Mouse (Mus musculus) embryonic facial prominence, embryonic 15.5 days (tissue): ENCODE measurements around the gene Spaca3. TPM values are rescaled to one million over a fixed set of nuclear protein-coding genes. Genes with fewer than 3 reads are reported as not detected.

Experiments used
- ATAC-seq: fragments of 200-750 bp; cut with Nextera tagmentation; 2 replicates; pipeline ENCODE4 v1.8.0; 2017; ENCODE audit warnings: low read depth, moderate TSS enrichment; ENCODE audit not compliant: insufficient number of reproducible peaks, low FRiP score, low TSS enrichment
- H3K27ac ChIP-seq: fragments of 300-500 bp; sonication (generic); replicated peaks from 2 replicates; pipeline ENCODE4 v1.5.1; 2015; ENCODE audit warnings: mild to moderate bottlenecking, inconsistent platforms
- H3K27me3 ChIP-seq: fragments of 300-500 bp; sonication (generic); 2 replicates; pipeline ENCODE4 v1.6.1; 2015; ENCODE audit warnings: inconsistent platforms
- H3K36me3 ChIP-seq: fragments of 300-500 bp; sonication (generic); 2 replicates; pipeline ENCODE4 v1.6.1; 2015; ENCODE audit warnings: mild to moderate bottlenecking, inconsistent platforms
- H3K4me1 ChIP-seq: fragments of 300-500 bp; sonication (generic); 2 replicates; pipeline ENCODE4 v1.6.1; 2015; ENCODE audit warnings: inconsistent platforms
- H3K4me2 ChIP-seq: fragments of 300-500 bp; sonication (generic); replicated peaks from 2 replicates; pipeline ENCODE4 v1.6.1; 2015; ENCODE audit warnings: mild to moderate bottlenecking, inconsistent platforms
- H3K4me3 ChIP-seq: fragments of 300-500 bp; sonication (generic); replicated peaks from 2 replicates; pipeline ENCODE4 v1.5.1; 2015; ENCODE audit warnings: mild to moderate bottlenecking, inconsistent platforms
- H3K9ac ChIP-seq: fragments of 300-500 bp; sonication (generic); 2 replicates; pipeline ENCODE4 v1.6.1; 2015; ENCODE audit warnings: inconsistent platforms
- H3K9me3 ChIP-seq: fragments of 300-500 bp; sonication (generic); replicated peaks from 2 replicates; pipeline ENCODE4 v1.6.1; 2016; ENCODE audit warnings: inconsistent platforms
- WGBS: fragments of 180-500 bp; shearing (Covaris S2); methylation state at CpG from one replicate; pipeline ENCODE4 v1.1.7; 2015; 5-methylcytosine and 5-hydroxymethylcytosine counted together
- polyA plus RNA-seq: library from polyadenylated mRNA; unstranded; fragments of >200 nt; fragmentation: Nextera tagmentation; extraction: Ambion mirVana; gene quantifications from 2 replicates; pipeline ENCODE4 v1.2.1, GENCODE M21; 2015

The Spaca3 gene
- polyA plus RNA-seq, 1 experiment from 2014 or later = not detected

DNA sequence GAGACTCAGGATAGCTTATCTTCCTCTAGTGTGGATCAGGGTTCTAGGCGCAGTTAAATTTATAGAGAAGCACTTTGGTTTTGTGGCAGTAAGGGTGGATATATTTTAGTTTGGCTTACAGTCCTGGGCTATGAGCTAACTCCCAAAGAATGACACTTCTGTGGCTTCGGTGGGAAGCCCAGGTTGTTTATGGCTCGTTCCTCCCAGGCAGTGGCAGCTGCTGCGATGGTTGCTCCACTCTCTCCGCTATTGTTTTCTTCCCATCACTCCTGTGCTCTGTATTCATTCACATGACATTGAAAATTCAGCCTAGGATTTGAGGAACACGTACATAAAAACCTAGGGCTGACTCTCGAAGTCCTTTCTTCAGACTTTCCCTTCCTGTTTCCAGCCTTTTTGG is 44.5 kb downstream of the Spaca3 start:
- H3K4me2 ChIP-seq = no peak overlapping the region

DNA sequence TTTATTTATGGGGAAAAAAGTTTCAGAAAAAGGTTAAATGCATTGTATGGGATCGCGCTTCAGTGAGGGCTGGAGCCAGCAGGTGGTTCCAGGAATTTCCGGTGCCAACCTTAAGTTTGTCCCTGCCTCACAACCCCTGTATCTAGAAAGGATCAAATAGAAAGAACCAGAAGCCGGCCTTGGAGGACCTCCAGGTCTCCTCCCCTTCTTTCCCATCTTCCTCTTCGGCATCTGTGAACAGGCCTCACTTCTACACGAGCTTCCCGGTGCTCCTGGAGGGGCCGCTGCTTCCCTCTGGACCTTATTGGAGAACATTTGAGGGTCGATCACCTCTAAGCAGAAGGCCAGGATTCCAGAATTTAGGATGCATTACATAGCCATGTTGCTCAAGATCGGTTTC is 45.3 kb downstream of the Spaca3 start:
- no peak overlapping the region for H3K27ac ChIP-seq

More for the DNA sequence above, 44.5 kb downstream of the Spaca3 start:
- no peaks in the 10 kb centered on the region for H3K9me3 ChIP-seq
- H3K36me3 ChIP-seq = no peaks in the 10 kb centered on the region
- H3K4me3 ChIP-seq = no peak overlapping the region
- no peaks in the 10 kb centered on the region for H3K4me1 ChIP-seq
- H3K27me3 ChIP-seq = no peaks in the 10 kb centered on the region
- no peak overlapping the region for H3K9ac ChIP-seq
- no peak for ATAC-seq
- WGBS = 70% methylated on average over 7 of the region's 7 CpGs
- H3K27ac ChIP-seq = no peak overlapping the region

DNA sequence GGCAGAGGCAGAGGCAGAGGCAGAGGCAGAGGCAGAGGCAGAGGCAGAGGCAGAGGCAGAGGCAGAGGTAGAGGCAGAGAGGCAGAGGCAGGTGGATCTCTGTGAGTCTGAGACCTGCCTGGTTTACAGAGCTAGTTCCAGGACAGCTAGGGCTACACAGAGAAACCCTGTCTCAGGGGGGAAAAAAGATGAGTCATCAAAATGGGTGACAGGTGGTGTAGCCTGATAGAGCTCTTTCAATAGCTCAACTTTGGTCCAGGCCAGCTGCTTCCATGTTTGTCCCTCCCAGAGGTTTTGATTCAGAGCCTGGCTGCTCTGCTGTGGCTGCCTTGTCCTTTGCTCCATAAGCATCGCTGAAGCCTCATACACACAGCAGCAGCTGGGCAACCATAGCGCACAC is 46.4 kb downstream of the Spaca3 start:
- Histone ChIP-seq H3K4me3 (no peak overlapping the region), H3K4me1 (no peaks in the 10 kb centered on the region), H3K4me2 (no peak overlapping the region), H3K9me3 (no peaks in the 10 kb centered on the region), H3K36me3 (no peaks in the 10 kb centered on the region), H3K27ac (no peak overlapping the region), H3K9ac (no peak overlapping the region), H3K27me3 (no peaks in the 10 kb centered on the region)
- no peak; the same call in 1 of the 2 replicates for ATAC-seq
- 88% methylated on average over 2 of the region's 2 CpGs for WGBS

More for the DNA sequence above, 45.3 kb downstream of the Spaca3 start:
- 86% methylated on average over 10 of the region's 10 CpGs for WGBS
- ATAC-seq = no peak
- H3K4me1 ChIP-seq = no peaks in the 10 kb centered on the region
- no peak overlapping the region for H3K9ac ChIP-seq
- no peak overlapping the region for H3K4me3 ChIP-seq
- no peaks in the 10 kb centered on the region for H3K27me3 ChIP-seq
- no peaks in the 10 kb centered on the region for H3K36me3 ChIP-seq
- H3K9me3 ChIP-seq = no peaks in the 10 kb centered on the region
- H3K4me2 ChIP-seq = no peak overlapping the region

DNA sequence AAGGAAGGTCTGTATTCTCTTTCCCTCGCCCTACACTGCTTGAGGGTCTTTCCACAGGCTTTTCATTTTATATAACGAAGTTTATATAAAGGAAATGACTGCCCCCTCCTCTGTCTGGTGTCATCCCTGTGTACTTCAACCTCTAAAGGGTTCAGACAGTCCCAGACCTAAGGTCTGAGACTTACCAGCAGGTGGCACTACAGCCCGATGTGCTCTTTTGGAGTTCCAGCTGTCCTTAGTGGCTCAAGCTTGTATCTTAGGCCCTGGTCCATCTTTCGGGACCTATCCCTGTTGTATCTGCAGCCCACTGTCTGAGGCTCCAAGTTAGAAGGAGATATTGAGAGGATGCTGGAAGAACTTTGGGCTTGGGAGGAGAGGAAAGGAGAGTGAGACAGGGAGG is 48.3 kb downstream of the Spaca3 start:
- WGBS = 30% methylated on average over 4 of the region's 4 CpGs
- Histone ChIP-seq H3K4me3 (no peak overlapping the region), H3K27me3 (no peaks in the 10 kb centered on the region), H3K36me3 (no peaks in the 10 kb centered on the region), H3K4me1 (no peaks in the 10 kb centered on the region), H3K9me3 (no peaks in the 10 kb centered on the region), H3K27ac (no peak overlapping the region), H3K4me2 (no peak overlapping the region), H3K9ac (no peak overlapping the region)
- no peak for ATAC-seq

DNA sequence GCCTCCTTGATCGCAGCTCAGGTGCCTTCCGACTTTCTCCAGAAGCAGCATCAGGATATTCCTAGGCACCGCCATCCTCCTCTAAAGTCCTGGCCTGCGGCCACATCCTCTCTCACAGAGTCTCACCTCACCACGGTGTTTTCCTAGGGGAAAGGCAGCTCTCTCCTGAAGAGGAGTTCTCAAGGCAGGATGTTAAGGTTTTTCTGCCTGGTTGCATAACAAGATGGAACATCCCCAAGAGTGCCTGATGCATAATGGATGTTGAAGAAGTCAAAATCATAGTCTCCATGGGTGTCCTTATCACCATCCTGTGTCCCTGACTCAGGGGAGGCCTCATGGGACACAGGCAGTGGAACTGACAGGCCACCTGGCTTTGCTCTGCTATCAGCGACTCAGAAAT is 49.7 kb downstream of the Spaca3 start:
- no peak for ATAC-seq
- Histone ChIP-seq H3K4me2 (no peak overlapping the region), H3K27me3 (no peaks in the 10 kb centered on the region), H3K27ac (no peak overlapping the region), H3K4me1 (no peaks in the 10 kb centered on the region), H3K9ac (no peak overlapping the region), H3K4me3 (no peak overlapping the region), H3K9me3 (no peaks in the 10 kb centered on the region), H3K36me3 (no peaks in the 10 kb centered on the region)
- 85% methylated on average over 6 of the region's 6 CpGs for WGBS

DNA sequence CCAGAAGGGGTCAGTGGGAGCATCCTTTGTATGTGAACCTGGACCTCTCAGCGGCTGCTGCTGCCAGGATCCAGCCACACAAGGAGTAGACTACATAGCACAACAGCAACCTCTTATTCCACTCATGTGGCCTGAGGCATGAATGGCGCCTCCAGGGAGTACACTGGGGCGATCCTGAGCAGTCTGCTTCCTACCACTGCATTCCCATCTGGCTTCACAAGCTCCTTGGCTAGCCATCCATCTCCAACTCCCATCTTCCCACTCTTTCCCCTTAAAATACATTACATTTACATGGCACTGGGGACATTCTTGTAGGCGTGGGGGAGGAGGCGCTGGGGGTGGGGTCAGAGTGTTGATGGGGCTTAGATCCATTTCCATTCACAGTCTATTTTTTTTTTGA is 54.6 kb downstream of the Spaca3 start:
- H3K9ac ChIP-seq = no peak overlapping the region
- H3K27ac ChIP-seq = no peak overlapping the region
- no peaks in the 10 kb centered on the region for H3K36me3 ChIP-seq
- no peak overlapping the region for H3K4me3 ChIP-seq
- H3K27me3 ChIP-seq = no peaks in the 10 kb centered on the region
- H3K4me2 ChIP-seq = no peak overlapping the region
- ATAC-seq = no peak
- H3K4me1 ChIP-seq = no peaks in the 10 kb centered on the region
- no peaks in the 10 kb centered on the region for H3K9me3 ChIP-seq
- 76% methylated on average over 5 of the region's 5 CpGs for WGBS

DNA sequence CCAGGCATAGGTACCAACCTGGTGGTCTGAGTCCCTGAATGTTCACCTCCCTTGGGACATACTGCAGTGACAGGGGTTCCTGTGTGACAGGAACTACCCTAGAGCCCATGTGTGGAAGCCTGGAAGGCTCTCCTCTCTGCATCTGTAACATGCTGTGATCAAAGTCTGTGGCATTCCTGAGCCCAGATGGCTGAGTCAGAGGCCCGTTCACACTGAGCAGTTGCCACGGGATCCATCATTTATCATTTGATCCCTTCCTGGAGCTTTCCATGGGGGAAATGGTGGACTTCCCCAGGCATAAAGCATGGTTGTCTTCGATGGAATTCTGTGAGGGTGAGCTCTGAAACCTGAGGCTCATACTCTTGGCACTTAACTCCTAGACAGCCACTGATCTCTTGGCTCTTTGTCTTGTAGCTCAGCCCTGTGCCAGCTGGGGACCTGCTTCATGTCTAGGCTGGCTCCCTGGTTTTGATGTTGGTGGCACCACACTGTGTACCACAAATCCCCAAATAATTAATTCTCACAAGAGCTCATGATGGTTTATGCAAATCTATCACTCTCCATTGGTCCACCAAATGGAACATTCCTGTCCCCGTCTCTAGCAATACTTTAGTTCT is 55.4 kb downstream of the Spaca3 start:
- no peaks in the 10 kb centered on the region for H3K36me3 ChIP-seq
- WGBS = 40% methylated on average over 4 of the region's 4 CpGs
- no peak for ATAC-seq
- no peak overlapping the region for H3K9ac ChIP-seq
- no peaks in the 10 kb centered on the region for H3K27me3 ChIP-seq
- no peaks in the 10 kb centered on the region for H3K9me3 ChIP-seq
- no peak overlapping the region for H3K4me2 ChIP-seq
- no peaks in the 10 kb centered on the region for H3K4me1 ChIP-seq
- H3K27ac ChIP-seq = no peak overlapping the region
- H3K4me3 ChIP-seq = no peak overlapping the region

Other genes starting within 250 kb of the Spaca3 start
- gene Myo1d, start 78.3 kb upstream of the Spaca3 start, polyA plus RNA-seq = 12.0 and 12.2 TPM in 2 replicates
- 70.0 and 73.3 TPM in 2 replicates for gene Tmem98, start 48.2 kb upstream of the Spaca3 start, polyA plus RNA-seq